Mouse (Mus musculus) thymus, postnatal 4 days (tissue): ENCODE results near the gene Park7.
A peak's percentile ranks its signal among the peaks of the same experiment; 100 is the strongest.

Experiments
- DNase-seq: peaks from one replicate; pipeline ENCODE4 v3.0.0; 2021

Park7 gene

GRCm38 (mm10) chr4:150910164-150910951 is 3.9 kb downstream of the Park7 start:
- DNase-seq = no peak

GRCm38 (mm10) chr4:150909451-150910156 is 4.6 kb downstream of the Park7 start:
- peak; percentile 100 for DNase-seq

- DNase-seq = peak; percentile 58
Measured at GRCm38 (mm10) chr4:150908512-150908911, 5.7 kb downstream of the Park7 start.

- no peak for DNase-seq
Measured at GRCm38 (mm10) chr4:150907099-150907498, 7.1 kb downstream of the Park7 start.

DNA sequence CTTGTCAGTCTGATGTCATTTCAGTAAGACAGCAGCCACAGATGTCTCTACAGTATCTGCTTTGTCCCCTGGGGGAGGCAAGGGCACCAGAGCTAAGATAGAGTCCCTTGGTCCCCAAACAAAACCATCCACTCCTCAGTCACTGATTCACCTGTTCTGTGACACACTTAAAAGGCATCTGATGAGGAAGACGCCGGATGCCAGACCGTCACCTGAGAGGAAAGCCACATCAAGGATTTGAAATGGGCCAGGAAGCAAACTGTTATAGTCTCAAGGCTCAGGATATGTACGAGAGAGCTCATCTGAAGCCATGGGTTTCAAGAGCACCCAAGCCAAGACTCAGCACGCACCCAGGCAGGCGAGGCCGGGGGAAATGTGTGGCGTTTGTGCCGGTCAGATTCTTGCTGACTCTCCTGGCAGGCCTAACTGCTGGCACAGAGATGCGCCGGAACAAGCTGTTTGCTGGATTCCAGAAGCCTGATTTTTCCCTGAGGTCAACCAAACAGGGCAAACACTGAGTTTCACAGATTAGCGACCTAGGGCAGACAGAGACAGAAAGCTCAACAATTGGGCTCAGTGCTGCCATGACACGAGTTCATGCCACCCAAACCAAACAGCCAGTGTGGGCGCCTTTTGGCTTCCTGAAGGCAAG is 11.0 kb downstream of the Park7 start:
- no peak for DNase-seq

GRCm38 (mm10) chr4:150902062-150902461 is 12.2 kb downstream of the Park7 start:
- DNase-seq = no peak

DNA sequence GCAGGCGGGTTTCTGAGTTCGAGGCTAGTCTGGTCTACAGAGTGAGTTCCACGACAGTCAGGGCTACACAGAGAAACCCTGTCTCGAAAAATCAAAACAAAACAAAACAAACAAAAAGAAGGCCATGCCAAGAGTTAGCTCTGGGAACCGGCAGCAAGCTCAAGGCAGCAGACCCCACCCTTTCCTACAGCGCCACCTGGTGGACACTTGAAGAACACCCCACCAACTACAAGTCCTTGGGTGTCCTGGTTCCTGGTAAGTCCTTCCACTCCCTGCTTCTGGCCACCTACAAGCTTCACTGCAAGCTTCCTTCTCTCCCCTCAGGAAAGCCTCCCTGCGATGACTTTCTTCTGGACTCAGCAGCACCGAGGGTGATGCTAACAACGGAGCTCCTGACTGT is 12.6 kb downstream of the Park7 start:
- DNase-seq = peak; percentile 93

DNA sequence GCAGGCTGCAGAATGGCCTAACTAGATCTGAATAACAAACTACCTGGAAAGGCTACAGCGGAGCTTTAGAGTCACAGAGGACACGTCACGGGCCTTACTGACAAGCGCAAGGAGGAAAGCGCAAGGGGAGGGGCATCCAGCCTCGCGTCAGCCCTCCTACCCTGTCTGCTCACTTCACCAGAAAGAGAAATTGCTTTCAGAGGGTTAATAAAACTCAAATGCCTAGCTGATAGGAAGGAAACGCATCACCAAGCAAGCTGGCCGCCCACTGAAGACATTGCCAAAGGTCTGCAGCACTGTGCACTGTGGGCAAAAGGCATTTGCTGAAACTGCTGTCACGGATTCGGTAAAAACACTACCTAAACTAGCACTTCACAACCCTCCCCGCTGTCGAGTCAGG is 13.8 kb downstream of the Park7 start:
- DNase-seq = no peak

DNA sequence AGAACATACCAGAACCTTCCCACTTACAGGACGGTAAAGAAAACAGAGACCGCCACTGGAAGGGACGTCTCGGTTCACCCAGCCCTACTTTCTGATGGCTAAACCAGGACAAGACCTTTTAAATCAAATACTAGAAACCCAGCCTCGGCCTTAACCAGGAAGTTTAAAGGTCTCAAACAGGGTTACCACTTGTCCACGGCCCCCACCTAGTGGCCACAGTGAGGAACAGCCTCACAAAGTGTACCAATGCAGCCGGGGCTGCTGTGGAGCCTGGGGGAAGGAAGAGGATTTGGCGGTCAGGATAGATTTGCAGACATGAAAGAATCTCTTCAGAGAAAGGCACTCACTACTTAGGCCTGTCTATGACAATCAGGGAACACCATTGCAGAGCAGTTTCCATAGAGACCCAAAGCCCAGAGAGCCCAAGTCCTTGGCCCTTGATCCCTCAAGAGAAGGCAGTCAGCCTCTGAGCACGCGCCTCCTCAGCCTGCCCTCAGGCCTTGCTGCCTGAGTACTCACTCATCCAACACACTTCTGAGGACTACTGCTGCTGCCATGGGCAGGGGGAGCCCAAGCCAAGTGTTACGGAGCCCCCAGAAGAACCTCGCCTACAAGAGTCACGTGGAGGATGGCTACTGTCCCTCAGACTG is 15.4 kb downstream of the Park7 start:
- DNase-seq = peak; percentile 92

GRCm38 (mm10) chr4:150896896-150897624 is 17.2 kb downstream of the Park7 start:
- peak; percentile 73 for DNase-seq

DNA sequence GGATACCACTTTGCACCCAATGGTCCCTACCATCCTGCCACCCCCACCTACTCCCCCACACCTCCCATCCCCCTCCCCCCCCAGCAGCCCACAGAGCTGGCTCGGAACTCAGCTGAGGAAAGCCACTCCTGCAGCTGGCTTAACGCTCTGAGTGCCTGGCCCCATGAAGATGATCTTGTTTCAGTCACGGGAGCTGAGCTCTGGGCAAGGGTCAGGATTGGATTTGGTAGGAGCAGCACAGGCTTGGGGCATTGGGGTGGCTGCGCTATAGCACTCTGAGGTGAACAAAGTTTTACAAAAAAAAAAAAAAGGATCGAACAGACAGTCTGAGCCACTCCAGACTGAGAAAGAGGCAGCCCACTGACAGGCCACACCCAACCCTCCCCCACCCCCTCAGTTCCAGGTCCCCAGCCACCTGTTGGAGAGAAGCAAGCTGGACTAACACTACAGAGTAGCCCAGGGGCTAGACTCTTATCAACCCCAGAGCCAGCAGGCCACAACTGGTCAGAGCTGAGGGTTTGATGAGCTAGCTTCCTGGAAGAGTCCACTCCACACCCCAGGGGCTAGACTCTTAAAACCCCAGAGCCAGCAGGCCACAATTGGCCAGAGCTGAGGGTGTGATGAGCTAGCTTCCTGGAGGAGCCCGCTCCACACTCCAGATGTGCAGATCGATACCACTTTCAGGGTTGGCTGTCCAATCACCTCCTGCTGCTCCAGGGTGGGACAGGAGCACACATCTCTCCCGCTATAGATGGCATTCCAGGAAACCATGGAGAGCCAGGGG is 19.3 kb downstream of the Park7 start:
- no peak for DNase-seq

DNA sequence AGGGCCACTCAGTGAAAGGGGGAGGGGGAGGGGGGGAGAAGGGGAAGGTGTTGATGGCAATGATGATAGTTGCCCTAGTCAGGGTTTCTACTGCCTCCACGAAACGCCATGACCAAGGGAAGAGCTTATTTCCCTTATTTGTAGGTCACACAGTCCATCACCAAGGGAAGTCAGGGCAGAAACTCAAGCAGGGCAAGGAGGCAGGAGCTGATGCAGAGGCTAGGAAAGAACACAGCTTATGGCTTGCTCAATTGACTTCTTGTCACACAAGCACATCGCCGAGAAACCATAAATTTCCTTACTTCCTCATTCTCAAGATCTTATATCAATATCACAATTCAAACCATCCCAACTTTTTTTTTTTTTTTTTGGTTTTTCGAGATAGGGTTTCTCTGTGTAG is 22.9 kb downstream of the Park7 start:
- DNase-seq = no peak

DNA sequence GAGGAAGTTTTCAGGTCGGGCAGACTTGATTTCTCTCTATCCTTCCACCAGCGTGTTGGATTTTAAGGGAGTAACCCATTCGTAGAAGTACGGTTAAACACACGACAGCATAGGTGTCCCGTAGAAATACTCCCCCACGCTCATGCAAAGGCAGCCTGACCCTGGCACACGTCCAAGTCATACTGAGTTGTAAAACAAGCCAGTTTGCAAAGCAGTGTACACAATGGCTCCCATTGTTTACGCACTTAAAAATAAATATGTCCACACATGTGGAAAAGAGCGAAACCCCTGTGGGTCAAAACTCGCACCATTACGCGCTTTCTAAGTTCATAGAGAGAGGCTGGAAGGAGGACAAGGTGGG is 24.3 kb downstream of the Park7 start:
- no peak for DNase-seq

DNA sequence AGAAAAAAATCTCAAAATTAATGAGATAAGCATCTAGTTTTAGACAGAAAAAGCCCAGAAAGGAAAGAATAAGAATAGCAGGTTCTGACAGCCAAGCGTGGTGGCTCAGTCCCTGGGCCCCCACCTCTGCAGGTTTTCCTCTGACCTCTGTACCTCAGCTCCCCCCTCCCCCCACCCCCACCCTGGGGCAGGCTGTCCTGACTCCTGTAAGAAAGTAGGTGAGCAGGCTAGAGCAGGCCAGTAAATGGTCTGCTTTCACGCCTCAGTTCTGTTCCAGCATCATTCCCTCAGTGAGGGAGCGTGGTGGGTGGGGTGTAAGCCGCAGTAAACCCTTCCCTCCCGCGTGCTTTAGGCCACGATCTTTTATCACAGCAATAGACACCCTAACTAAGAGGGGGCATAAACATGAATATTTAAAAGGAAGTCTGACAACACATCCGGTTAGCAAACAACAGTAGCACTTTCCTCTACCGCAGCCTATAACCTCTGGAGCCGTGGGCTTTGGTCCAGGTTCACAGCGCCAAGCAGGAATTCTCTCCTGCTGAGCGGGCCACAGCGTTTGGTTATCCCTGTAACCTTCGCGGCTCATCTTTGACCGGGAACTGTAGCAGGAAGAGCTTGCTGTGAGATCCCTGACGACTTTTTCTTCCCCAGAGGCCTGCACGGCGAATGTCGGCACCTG is 24.8 kb downstream of the Park7 start:
- no peak for DNase-seq

DNA sequence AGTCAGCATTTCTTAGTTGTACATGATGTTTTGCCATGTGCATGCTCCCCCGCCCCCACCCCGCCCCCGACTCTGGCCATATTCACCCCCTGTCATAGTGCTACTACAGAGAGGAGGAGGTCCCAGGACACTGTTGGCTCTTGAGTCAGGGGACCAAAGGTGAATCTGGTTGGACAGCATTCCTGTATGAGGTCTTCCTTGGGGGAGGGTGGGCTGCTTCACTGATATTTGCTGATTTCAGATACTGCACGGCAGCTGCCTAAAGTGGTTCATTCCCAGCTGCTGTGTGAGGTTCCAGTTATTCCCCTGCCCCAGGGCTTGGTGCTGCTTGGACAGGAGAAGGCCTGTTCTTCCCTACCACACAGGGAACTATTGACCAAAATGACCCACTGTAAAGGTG is 25.7 kb downstream of the Park7 start:
- no peak for DNase-seq

GRCm38 (mm10) chr4:150887903-150888302 is 26.3 kb downstream of the Park7 start:
- no peak for DNase-seq

DNA sequence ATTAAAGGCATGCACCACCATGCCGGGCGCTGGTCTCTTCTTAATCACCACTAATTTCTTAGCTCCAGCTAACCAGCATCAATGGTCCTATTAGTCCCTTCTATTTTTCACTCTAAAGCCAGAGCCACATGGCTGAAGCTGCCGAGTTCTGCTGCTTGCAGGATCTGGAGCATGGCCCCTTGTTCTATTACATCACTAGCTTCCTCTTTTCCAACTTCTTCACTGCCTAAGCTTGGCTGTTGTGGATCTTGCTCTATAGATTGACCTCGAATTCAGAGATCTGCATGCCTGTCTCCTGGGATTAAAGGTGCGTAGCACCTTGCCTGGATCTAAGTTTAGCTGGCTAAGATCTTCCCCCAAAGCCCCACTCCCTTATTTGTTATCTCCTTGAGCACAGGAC is 31.6 kb downstream of the Park7 start:
- no peak for DNase-seq

DNA sequence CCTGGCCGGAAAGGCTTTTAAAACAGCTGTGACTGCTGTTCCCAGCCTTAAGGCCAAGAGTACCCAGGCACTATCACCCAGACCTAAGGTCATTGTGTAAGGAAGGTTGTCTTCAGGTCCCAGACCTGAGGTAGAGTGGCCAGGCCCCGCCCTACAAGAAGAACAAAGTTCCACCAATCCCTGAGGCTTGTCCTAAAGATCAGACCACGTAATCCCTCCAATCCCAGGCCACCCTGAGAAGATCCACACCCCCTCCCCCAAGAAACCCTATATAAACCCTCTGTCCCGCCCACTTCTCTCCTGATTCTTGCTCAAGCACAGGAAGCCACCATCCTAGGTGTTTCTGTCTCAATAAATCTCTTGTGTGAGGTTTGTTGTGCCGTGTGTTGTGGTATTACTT is 33.9 kb downstream of the Park7 start:
- DNase-seq = no peak

DNA sequence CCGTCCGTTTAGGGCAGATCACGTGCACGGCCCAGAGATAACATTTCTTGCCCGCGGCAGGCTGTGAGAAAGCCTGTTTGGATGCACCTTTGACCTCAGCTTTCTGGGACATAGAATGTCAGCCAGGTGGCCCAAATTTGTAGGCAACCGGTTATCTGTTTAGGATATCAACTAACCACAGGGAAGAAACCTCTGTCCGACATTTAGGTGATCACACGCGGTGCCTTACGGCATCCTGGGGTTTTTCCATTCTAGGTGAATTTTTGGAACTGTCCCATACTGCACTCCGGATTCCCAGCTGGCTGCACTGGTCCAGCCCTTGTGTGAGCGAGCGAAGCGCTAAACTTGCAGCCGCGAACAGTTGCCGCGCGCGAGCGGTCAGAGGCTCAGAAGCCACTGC is 34.6 kb downstream of the Park7 start:
- no peak for DNase-seq

- no peak for DNase-seq
Measured at GRCm38 (mm10) chr4:150875393-150875792, 38.8 kb downstream of the Park7 start.

DNA sequence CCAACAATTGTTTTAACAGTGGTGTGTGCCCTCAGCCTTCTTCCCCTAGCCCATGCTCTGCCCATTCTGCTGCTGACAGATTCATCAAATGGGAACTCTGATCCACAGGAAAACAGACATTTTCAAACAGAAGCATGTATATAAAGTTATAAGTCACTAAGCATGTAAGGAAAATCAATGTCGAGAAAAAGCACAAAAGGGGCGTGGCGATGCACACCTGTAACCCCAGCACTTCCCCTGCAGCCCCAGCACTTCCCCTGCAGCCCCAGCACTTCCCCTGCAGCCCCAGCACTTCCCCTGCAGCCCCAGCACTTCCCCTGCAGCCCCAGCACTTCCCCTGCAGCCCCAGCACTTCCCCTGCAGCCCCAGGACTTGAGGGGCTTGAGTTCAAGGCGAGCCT is 39.8 kb downstream of the Park7 start:
- DNase-seq = peak; percentile 43
